Mouse (Mus musculus) layer of hippocampus, adult 9-10 months (tissue): Measurements from ENCODE around the gene Mospd2.

Experiments
- DNase-seq: peaks from one replicate; pipeline ENCODE4 v3.0.0; 2022; ENCODE audit warnings: low spot score

Gene Mospd2

DNA sequence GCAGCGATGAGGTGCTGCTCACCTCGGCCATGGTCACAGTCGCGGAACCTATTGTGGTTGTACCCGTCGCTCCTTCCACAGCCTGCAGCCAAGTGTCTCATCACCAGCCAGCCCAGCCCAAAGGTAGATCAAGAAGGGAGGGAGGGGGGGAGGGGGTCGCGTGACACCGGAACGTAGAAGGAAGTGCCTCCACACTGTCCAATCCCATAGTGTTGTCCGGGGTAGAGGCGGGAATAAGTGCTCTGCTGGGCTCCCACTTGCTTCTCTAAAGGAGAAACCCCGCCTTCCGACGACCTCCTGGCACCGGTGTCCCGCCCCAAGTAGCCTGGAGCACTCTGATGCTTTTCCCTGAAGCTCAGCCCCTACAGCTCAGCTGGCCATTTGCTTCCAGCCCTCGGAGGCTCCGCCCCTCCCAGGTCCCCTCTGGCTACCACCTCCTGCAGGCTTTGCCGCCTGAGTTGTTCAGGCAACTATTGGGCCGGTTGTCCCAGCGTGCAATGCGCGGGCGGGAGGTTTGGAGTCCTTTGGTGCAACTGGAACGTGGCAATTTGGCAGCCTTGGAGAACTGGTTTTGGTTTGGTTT is at the start of gene Mospd2, which contains the start of gene Fancb:
TSS of gene Mospd2 (minus strand) at position 183 of the 583 bp plus-strand sequence.
TSS of gene Fancb (plus strand) at position 400 of the 583 bp plus-strand sequence.
- peak; percentile 51 for DNase-seq

DNA sequence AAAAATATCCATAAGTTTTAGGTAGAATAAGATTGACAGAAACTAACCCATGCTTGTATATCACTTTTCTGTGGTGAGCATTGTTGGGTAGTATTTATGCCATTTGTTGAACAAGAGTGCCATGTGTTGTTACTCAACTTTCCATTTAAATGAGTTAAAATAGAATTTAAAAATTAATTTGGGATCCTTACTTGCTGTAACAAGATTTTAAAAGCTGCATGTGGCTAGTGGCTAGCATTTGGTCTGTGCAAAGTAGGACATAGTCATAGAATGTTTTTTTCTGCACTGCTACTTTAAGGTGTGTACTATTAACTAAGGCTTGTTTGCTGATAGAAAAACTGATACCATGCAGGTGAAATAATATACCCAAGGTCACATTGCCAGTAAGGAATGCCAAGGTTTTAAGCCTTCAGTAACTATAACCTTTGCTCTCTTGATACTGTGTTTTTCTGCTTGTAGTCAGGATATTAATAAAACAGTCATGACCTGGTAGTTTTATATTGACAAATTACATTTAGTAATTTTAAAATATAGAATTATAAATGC is 24.7 kb upstream of the Mospd2 start, which contains the start of gene Gm17604:
TSS of gene Gm17604 (minus strand) at position 51 of the 546 bp plus-strand sequence.
- no peak for DNase-seq

DNA sequence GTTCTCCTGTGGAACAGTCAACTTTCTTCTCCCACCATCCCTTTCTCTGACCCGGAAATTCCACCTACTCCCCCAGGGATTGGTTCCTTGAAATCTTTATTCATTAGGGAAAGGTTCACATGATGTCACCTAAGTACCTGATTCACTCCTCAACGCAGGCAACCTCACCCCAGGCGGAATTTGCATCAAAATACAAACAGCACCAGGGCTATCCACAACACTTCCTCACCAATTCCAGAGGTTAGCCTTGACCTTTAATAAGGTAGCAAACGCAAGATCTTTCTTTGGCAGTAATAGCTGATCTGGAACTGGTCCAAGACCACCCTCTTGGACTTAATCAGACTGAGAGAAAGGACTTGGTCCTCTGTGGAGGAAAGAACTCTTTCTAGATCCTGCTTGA is 23.0 kb upstream of the Mospd2 start:
- DNase-seq, result no peak

- no peak for DNase-seq
Measured at GRCm38 (mm10) chrX:164978866-164979265, 1.3 kb downstream of the Mospd2 start.

DNA sequence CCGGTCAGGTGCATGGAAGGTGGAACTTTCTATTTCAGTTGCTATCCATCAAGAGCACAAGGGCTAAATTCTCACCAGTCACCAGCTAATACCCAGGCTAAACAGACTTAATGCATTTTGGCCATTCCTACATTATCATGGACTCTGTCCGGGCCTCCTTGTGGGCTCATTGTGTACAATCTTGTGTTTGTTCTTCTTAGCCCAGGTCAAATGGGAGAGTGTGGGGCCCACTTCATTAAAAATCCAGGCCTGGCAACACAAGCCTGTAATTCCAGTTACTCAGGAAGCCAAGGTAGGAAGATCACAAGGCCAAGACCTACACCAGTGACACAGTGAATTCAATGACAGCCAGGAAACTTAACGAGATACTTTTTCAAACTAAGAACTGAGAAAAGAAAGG is 9.0 kb downstream of the Mospd2 start:
- no peak for DNase-seq

DNA sequence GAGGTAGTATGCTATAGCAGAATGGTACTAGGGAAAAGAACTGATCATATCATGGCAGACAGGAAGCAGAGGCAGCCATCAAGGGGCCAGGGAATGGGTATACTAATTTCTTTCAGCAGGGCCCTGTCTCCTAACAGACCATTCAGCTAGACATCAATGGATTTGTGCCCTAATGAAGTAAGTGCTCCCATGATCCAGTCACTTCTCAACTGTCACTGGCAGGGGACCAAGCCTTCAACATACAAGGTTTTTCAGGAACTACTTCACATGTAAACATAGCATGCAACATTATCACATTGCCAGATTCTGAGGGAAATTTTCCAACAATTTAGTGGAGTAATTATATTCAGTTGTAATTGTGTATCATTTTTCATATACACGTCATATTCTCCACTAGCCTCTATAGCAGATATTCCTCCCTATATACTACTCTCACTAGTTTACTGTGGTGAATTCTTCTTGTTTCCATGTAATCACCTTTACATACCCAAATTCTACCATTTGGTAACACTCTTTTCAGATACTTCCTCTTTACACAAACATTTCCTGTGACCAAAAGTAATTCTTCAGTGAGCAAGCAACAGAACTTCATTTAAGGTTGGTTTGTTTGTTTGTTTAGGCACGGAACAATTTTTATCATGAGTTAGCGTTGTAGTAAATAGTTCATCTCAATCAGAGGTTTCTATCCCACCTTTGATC is 14.3 kb downstream of the Mospd2 start:
- DNase-seq, result no peak

GRCm38 (mm10) chrX:164952601-164953375 is 27.4 kb downstream of the Mospd2 start:
- DNase-seq, result no peak

- no peak for DNase-seq
Measured at GRCm38 (mm10) chrX:164951858-164952576, 28.2 kb downstream of the Mospd2 start.

DNA sequence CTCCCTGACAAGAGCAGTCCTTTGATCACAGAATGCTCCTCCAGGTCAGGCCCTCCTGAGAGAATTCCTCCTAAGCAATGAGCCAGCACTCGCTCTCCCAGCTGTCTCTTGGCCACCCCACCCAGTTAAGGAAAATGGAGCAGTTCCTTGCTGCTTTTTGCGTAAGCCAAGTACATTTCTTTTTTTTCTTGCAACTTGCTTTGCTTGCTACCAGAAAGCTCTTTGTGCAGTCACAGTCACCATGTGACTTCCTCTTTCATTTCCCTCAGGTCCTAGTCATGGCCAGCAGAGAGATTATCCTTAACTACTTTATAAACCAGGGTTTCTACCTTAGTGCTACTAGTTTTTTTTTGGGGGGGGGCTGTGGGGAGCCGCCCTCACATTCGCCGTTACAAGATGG is 38.6 kb downstream of the Mospd2 start:
- no peak for DNase-seq

GRCm38 (mm10) chrX:164912993-164913392 is 67.2 kb downstream of the Mospd2 start:
- no peak for DNase-seq

DNA sequence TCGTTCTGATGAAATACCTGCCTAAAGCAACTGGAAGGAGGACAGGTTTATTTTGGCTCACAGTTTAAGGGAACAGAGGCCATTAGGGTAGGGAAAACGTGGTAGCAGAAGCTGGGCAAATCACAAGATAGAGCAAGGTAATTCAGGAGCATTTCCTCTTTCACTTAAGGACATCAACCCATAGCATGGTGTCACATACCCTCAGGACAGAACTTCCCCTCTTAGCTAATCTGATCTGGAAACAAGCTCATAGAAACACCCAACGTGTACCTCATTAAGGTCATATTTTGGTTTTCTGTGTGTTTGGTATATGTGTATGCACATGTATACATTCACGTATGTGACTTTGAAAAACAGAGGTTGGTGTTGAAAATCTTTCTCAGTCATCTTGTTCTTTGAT is 68.0 kb downstream of the Mospd2 start:
- DNase-seq, result no peak

- no peak for DNase-seq
Measured at GRCm38 (mm10) chrX:164901847-164902246, 78.3 kb downstream of the Mospd2 start.

DNA sequence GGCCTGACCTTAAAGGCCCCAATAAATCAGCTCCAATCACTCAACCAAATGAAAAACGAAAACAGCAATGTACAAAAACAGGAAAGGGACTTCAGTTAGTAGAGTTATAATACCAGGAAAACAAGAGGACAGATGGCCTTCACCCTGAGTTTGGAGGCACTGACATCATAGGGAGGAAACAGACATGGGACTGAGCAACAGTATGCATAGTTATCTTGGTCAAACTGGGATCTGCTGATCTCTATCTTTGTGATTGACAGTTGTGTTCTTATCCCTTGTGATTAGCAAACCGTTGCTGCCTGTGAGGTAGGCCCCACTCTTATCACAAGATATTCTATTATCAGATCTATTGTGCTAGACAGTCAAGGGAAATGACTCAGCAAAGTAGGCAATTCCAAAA is 80.4 kb downstream of the Mospd2 start:
- DNase-seq, result no peak

DNA sequence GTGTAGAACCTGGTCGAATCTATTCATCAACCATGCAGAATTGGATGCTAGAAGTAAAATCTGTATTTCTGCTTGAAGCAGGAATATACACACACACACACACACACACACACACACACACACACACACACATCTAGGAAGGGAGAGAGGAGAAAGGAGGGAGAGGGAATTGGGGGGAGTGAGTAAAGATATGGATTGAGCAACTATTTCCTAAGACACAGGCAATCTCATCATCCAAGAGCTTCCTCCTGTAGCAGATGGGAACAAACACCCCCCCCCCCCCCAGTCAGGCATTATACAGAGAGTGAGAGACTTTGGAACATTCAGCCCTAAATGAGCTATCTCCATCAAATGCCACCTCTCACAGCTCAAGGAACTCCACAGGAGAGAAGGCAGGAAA is 93.9 kb downstream of the Mospd2 start:
- DNase-seq, result no peak
